Mouse (Mus musculus) embryonic stem cell, embryonic (primary cell): ENCODE data around the gene 6030408B16Rik.

Experiments
- CTCF ChIA-PET, 4 experiments: fragments of 300-600 bp in 2 of 4; fragments of 350-600 bp in 2 of 4; sonication (Branson Sonifier 250); formaldehyde crosslinking; loops; one replicate each; lab custom pipeline; 2022; ENCODE audit warnings: inconsistent platforms in 2 of 4; lab: Charles Lee
- POLR2A ChIA-PET, 4 experiments: fragments of 300-600 bp in 2 of 4; fragments of 350-600 bp in 2 of 4; sonication (Branson Sonifier 250); formaldehyde crosslinking; loops; one replicate each; lab custom pipeline; 2022; ENCODE audit warnings: antibody characterized with exemption in 4 of 4, inconsistent platforms in 1 of 4; lab: Charles Lee

Gene 6030408B16Rik

DNA sequence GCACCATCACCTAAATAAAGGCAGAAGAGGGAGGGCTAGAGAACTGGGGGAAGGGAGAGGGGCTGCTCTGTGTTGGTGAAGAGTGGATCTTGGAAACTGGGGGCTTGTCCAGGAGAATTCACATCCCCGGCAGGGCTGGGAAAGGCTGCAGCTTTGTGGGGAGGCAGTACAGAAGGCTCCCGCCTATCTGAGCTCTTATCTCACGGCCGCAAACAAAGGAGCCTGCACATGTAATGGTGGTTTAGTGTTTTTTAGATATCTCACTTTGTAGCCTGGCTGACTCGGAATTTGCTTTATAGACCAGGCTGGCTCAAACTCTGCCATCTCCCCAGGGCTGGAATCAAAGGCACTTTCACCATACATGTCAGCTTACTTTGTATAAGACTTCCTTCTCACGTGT, 7.1 kb downstream of the 6030408B16Rik start:
- ChIA-PET CTCF (interaction anchor here in 3 of 4 experiments (0.7 to 3.0 kb wide), 4 partner anchors 16 to 61 kb away, joined by 3 to 13 read pairs (median 7); no protein-coding TSS in a partner anchor), POLR2A (interaction anchor here in 1 of 4 experiments (1.0 kb wide), 1 partner anchor 10 kb away, joined by 3 read pairs; no protein-coding TSS in a partner anchor)

DNA sequence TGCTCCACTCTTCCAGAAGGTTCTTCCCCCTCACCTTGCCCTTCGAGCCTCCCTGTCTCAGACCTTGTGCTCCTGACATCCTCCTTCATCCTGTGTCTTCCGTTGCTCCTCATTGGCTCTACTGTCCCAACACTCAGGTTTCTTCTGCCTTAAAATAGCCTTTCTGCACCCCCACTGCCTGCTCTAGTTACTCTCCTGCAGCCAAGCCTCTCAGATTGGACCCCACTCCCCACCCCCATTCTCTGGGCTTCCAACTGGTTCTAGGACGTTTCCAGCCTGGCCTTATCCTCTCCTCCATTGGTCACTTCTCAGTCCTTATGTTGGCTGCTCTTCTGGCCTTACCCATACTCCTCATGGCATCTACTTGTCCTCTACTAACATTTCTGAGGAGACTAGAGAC, 9.2 kb downstream of the 6030408B16Rik start:
- ChIA-PET CTCF (no interaction called here), POLR2A (no interaction called here)

- POLR2A ChIA-PET = interaction anchor here in 3 of 4 experiments (0.6 to 1.4 kb wide), 5 partner anchors 10 to 1731 kb away, joined by 3 to 7 read pairs (median 3); partner anchors contain the start of genes 6030408B16Rik (in 1 of the 3) and Atg101 (in 1 of the 3)
- CTCF ChIA-PET = no interaction called here
Measured at GRCm38 (mm10) chr15:101303830-101304229, 10.8 kb downstream of the 6030408B16Rik start.

GRCm38 (mm10) chr15:101306459-101306858, 13.4 kb downstream of the 6030408B16Rik start:
- ChIA-PET CTCF (interaction anchor here in 1 of 4 experiments (1.0 to 2.1 kb wide), 2 partner anchors 9 to 66 kb away, joined by 4 to 5 read pairs; no protein-coding TSS in a partner anchor), POLR2A (interaction anchor here in 1 of 4 experiments (0.6 kb wide), 1 partner anchor 751 kb away, joined by 3 read pairs; no protein-coding TSS in a partner anchor)

DNA sequence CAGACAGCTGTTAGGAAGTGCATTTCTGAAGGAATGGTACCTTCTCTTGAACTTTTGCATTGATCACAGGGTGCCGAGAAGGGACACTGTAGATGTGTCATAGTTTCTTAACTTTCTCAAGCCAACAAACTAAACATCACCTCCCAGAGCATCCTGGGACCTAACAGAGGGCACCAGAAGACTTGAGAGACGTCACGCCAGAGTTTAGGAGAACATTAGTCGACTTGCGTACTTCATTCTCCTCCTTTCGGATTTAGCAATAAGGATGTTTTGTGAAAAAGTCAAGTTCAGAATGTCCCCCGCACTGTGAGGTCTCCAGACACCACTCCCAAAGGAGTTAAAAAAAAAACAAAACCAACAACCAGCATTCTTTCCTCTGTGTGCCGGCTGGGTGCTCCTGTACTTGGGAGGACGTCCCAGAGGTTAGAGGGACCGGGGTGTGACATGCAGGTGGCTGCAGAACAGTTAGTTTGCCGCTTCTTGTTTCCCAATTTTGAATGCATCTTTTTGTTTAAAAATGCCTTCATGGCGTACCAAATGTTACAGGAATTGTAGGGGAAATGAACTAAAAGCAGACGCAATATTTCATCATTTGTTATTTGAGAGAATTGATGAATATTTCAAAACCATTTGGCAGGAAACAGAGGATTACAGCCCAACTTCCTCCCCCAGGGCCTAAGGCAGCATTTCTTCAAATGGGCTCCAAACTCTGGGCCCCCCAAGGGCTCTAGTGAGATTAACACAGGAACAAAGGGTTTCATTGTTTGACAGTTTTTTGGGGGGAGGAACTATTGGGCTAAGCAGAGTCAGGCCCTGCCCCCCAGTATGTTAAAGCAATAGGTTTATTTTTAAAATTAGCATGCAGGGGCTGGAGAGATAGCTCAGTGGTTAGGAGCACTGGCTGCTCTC, 15.7 kb downstream of the 6030408B16Rik start:
- POLR2A ChIA-PET = no interaction called here
- CTCF ChIA-PET = interaction anchor here in 2 of 4 experiments (0.5 to 1.4 kb wide), 3 partner anchors 68 to 680 kb away, joined by 3 to 4 read pairs (median 3); no protein-coding TSS in a partner anchor

DNA sequence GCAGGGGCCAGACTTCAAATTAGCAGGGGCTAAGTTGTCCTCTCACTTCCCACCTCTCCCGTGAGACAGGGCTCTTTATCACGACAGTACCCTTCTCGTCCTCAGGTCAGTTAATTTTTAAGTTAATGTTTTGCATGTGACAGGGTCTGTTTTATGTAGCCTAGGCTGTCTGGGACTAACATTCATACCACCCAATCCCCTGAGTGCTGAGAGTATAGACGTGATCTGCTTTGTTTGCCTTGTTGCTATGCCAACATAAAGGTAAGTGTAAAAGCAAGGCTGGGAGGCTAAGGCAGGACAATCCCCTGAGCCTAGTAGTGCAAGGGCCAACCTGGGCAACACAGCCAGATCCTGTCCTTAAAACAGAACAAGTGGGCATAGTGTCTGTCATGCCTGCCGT, 16.5 kb downstream of the 6030408B16Rik start:
- ChIA-PET CTCF (interaction anchor here in 3 of 4 experiments (0.5 to 3.4 kb wide), 4 partner anchors 69 to 679 kb away, joined by 3 to 17 read pairs (median 4); no protein-coding TSS in a partner anchor), POLR2A (interaction anchor here in 1 of 4 experiments (1.7 kb wide), 1 partner anchor 26 kb away, joined by 4 read pairs; no protein-coding TSS in a partner anchor)

DNA sequence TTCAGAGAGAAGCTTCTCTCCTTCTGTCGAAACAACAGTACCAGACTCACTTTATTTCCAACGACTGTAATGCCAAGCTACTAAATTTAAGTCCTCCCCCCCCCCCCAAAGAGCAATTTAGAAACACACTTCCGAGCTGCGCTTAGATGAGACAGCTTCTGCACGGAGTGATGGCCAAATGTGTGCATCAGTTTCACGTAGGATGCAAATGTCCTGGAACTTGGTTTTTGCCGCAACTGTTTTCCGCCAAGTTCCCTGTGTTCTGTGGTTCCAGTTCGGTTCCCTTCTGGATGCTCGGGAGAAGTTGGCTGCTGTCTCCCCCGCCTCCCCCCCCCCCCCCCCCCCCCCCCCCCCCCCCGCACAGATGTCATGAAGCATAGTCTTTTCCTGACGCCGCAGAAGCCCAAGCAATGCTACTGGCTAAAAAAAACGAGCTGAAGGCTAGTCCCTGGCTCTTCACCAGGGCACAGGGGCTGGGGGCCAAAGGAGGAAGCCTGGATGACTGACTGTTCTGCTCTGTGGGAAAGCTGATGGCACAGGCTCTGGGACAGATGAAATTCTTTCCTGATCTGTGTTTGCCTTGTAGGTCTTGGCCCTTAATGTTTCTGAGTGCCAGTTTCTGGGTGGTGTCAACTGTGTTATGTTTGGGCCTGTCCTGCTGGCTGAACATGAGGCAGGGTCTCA, 18.2 kb downstream of the 6030408B16Rik start:
- POLR2A ChIA-PET = interaction anchor here (0.6 to 1.9 kb wide), 23 partner anchors 11 to 762 kb away, joined by 3 to 12 read pairs (median 4); partner anchors contain the start of gene Eif4b (in 1 of the 4)
- CTCF ChIA-PET = interaction anchor here (0.6 to 3.4 kb wide), 18 partner anchors 16 to 696 kb away, joined by 3 to 17 read pairs (median 4); partner anchors contain the start of genes Dazap2 (in 1 of the 4) and Grasp (in 1 of the 4)

DNA sequence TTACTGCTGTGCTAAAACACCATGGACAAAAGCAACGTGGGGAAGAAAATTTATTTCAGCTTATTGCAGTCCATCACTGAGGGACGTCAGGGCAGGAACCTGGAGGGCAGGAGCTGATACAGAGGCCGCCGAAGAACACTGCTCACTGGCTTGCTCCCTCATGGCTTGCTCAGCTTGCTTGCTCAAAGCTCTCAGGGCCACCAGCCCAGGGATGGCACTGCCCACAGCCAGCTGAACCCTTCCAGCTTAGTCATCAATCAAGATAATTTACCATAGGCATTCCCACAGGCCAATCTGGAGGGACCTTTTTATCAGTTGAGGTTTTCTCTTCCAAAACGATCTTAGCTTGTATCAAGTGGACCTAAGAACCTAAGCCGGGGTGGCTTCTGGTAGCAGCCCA, 19.0 kb downstream of the 6030408B16Rik start:
- POLR2A ChIA-PET = interaction anchor here in 3 of 4 experiments (0.6 to 1.9 kb wide), 5 partner anchors 17 to 139 kb away, joined by 3 to 5 read pairs (median 3); no protein-coding TSS in a partner anchor
- CTCF ChIA-PET = interaction anchor here (0.5 to 3.4 kb wide), 13 partner anchors 15 to 532 kb away, joined by 3 to 17 read pairs (median 5); partner anchors contain the start of gene Grasp (in 1 of the 4)

DNA sequence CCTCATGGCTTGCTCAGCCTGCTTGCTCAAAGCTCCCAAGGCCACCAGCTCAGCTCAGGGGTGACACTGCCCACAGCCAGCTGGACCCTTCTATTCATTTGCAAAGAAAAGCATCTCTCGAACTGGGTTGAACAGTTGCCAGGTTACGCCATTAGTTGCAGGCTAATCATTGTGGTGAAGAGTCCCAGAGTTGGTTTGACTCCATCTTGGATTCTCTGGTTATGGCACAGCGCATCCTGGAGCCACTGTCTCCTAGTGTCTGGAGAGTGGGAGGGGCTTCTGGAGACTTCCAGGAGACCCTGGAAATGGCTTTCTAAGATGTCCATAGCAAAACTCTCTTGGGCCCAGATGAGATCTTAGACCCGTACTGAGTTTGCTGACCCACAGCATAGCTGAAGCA, 22.4 kb downstream of the 6030408B16Rik start:
- POLR2A ChIA-PET = interaction anchor here in 3 of 4 experiments (0.6 to 3.2 kb wide), 27 partner anchors 8 to 1611 kb away, joined by 3 to 16 read pairs (median 3); partner anchors contain the start of gene Grasp (in 1 of the 3)
- CTCF ChIA-PET = interaction anchor here (0.6 to 8.0 kb wide), 63 partner anchors 8 to 841 kb away, joined by 3 to 140 read pairs (median 6); partner anchors contain the start of genes 6030408B16Rik (in 1 of the 4), Atg101 (in 1 of the 4) and Spryd3 (in 1 of the 4)

- POLR2A ChIA-PET = interaction anchor here in 3 of 4 experiments (0.6 to 3.2 kb wide), 42 partner anchors 8 to 917 kb away, joined by 3 to 16 read pairs (median 4); partner anchors contain the start of genes Atg101 (in 1 of the 3), Dazap2 (in 1 of the 3), Eif4b (in 1 of the 3) and Grasp (in 1 of the 3)
- CTCF ChIA-PET = interaction anchor here (0.5 to 8.0 kb wide), 109 partner anchors 8 to 1060 kb away, joined by 3 to 140 read pairs (median 4); partner anchors contain the start of genes 6030408B16Rik (in 1 of the 4), Acvr1b (in 1 of the 4), Ankrd33 (in 1 of the 4) and Atg101 (in 1 of the 4)
Measured at GRCm38 (mm10) chr15:101315832-101316231, 22.8 kb downstream of the 6030408B16Rik start.

- POLR2A ChIA-PET = interaction anchor here in 3 of 4 experiments (0.6 to 3.2 kb wide), 42 partner anchors 9 to 917 kb away, joined by 3 to 16 read pairs (median 3); partner anchors contain the start of genes Atg101 (in 1 of the 3), Dazap2 (in 1 of the 3), Eif4b (in 1 of the 3) and Grasp (in 1 of the 3)
Measured at GRCm38 (mm10) chr15:101316279-101316912, 23.4 kb downstream of the 6030408B16Rik start.

DNA sequence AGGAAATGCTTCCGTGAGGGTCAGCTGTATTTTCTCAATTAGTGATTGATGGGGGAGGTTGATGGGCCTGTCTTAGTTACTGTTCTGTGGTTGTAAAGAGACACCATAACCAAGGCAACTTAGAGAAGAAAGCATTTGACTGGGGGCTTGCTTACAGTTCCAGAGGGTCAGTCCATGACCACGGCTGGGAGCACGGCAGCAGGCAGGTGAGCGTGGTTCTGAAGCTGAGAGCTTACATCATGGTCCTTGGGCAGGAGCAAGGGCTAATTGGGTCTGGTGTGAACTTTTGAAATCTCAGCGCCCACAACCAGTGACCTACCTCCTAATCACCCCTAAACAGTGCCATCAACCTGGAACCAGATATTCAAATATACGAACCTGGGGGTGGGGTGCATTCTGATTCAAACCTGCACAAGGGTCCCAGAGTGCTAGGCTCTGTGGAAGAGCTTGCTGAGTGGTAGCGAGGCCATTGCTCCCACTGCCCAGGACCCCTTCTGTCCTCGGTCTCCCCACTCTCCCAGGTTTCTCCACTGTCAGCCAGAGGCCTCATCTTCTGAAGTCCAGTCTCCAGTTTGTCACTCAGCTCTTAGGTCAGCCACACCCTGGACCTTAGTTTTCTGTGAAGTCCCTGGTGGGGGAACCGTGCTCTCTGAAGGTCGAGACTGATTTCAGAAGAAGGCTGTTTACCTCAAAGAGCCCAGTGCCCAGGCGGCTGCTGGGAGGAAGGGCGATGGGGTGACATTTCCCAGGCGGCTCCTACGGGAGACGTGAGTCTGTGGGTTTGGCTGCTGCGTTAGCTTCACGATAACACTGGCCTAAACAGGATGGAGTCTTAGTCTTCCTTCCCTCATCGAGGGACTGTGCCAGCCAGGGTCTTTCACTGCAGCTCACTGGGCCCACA, 24.2 kb downstream of the 6030408B16Rik start:
- ChIA-PET POLR2A (interaction anchor here in 2 of 4 experiments (0.8 to 3.2 kb wide), 14 partner anchors 8 to 792 kb away, joined by 3 to 16 read pairs (median 6); partner anchors contain the start of gene Grasp (in 1 of the 2)), CTCF (interaction anchor here (0.7 to 8.0 kb wide), 38 partner anchors 9 to 843 kb away, joined by 3 to 140 read pairs (median 6); partner anchors contain the start of genes 6030408B16Rik (in 1 of the 4), Acvrl1 (in 1 of the 4), Ankrd33 (in 1 of the 4) and Atg101 (in 1 of the 4))

More at GRCm38 (mm10) chr15:101316279-101316912, 23.4 kb downstream of the 6030408B16Rik start:
- CTCF ChIA-PET = interaction anchor here (0.5 to 8.0 kb wide), 109 partner anchors 9 to 1059 kb away, joined by 3 to 140 read pairs (median 4); partner anchors contain the start of genes 6030408B16Rik (in 1 of the 4), Acvr1b (in 1 of the 4), Ankrd33 (in 1 of the 4) and Atg101 (in 1 of the 4)

DNA sequence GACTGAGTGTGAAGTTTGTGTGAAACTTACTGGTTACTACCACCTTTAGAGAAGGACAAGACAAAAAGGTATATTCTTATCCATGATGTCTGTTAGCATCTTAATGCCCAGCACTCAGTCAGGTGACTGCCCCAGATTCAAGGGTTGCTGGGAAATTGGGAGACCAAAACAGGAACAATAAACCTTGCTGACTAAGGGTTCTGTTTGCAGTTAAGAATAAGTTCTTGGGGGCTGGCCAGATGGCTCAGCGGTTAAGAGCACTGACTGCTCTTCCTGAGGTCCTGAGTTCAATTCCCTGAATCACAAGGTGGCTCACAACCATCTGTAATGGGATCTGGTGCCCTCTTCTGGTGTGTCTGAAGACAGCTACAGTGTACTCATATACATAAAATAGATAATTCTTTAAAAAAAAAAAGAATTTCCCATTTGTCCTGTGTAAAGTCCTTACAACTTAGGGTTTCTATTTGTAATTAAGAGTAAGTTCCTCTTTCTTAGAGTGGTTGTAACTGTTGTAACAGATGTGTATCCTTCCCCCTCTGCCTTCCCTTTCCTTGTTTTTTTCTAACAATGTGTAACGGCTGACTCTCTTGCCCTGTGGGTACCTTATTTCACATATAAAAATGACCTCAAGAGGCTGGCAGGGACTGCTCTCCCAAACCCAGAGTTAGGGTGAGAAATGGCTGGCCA, 24.9 kb downstream of the 6030408B16Rik start:
- ChIA-PET CTCF (interaction anchor here in 3 of 4 experiments (0.9 to 8.0 kb wide), 10 partner anchors 8 to 666 kb away, joined by 3 to 140 read pairs (median 17); partner anchors contain the start of genes Acvrl1 (in 1 of the 3) and Atg101 (in 1 of the 3)), POLR2A (interaction anchor here in 2 of 4 experiments (1.2 to 2.0 kb wide), 3 partner anchors 50 to 77 kb away, joined by 3 to 7 read pairs (median 3); no protein-coding TSS in a partner anchor)
